Mouse (Mus musculus): ENCODE results near the gene Git2. TPM values are rescaled to one million over a fixed set of nuclear protein-coding genes. Genes with fewer than 3 reads are reported as not detected.

Git2 gene
- total RNA-seq, 2 experiments from 2014 or later, result 56.2 to 59.5 TPM

DNA sequence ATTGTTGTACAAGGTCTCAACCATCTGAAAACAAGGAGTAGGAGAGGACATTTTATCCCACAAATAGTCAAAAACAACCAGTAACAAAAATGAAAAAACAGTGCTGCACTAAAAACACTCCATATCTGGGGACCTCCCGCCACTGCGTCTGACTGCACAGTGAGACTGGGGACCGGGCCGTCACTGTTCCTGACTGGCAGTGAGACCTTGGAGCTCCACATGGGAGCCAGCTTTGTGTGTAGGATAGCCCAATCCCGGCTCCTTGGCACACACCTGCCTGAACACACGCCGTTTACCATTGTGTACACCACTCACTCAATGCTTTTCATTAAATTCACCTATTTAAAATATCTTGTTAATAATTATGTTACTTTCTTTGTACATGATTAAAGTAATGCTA, 8.1 kb downstream of the Git2 start:
- DNase-seq (ENCODE audit: low spot score in 2 of 2), result no peak

DNA sequence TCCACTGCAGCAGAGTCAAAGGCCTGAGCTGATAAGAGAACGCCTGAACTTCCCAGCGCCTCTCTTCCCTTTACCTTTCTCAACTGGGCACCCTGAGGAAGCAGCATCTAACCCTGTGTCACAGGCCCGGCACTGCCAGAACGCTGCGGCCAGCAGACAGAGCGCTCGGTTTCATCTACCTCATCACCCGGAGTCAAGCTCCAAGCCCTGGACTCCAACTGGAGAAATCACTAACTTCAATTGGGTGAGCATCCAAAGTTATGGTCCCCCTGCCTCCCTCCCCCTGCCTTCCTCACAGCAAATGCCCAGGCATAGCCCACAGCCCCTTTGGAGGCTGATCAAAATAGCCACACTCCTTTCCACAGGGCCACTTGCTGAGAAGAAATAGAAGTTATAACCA, 8.6 kb downstream of the Git2 start:
- DNase-seq (ENCODE audit: low spot score in 2 of 2), result no peak

DNA sequence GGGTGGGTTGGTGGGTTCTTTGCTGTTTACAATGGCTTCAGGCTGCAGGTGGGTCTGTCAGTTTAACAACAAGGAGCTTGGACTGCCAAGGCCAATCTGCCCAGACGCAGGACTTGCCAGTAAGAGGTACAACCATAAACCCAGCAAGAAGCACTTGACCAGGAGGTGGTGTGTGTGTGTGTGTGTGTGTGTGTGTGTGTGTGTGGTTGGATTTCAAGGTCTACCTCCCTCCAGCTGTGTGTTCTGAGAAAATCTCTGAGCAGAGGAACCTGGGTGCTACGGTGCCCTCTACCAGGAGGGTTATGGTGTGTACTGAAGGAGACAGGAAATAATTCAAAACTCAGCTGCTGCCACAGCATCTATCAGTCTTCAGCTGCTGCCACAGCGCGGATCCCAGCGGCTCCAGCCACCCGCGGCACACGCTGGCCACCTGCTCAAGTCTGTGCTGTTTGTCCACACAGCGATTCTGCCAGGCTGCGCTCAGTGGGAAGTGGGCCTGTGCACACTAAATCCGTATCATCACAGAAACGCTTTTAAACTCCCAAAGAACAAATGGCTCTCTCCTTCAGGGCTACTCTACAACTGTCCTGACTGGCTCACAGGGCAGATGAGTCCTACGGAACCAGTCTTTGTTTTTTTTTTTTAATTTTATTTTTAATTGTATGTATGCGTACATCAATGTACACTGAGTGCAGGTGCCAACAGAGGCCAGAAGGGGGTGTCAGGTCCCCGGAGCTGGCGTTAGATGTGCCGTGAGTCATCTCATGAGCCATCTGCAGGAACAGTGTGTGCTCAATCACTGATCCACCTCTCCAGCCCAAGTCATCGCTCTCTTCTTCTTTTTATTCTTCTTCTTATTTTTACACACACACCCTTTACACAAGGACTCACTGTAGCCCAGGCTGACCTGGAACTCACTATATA, 10.2 kb downstream of the Git2 start:
- DNase-seq (ENCODE audit: low spot score in 2 of 2), result no peak

DNA sequence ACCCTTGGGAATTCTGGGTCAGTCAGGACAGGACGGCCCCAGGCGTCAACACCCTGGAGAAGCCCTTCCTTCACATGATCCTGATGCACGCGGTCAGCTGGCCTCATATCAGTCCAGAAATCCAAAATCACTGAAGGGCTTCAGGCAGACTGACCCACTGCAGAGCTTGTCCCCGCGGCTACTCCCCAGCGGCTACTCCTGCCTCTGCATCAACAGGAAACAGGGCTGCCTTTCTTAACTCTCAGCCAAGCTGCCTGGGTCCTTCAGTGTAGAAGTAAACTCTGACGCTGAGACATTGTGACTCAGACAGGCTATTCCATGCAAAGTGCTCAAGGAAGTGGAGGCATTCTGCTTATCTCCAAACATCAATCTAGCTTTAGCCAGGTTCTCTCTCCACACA, 13.3 kb downstream of the Git2 start:
- no peak for DNase-seq (ENCODE audit: low spot score in 2 of 2)

DNA sequence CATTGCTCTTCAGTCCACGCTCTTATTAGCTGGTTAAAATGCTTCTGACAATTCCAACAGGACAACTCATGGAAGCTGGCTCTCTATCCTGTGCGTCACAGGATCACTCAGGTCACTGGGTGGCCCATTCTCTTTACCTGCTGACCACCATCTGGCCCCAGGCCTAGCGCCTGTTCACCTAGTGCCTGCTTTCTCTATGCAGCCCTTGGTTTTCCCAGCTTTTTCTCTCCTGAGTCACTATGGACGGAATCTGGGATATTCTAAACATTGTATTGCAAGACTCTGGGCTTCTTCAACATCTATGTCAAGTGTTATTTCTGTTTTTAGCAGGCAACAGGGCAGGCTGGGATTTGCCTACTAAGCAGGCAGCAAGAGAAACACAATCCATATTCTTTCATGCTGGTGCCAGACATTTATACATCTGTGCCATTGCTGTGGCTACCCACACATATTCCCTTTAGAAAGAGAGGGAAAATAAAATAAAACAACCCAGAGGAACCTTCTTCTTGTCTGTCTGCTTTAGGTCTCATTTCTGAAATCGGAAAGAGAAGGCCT, 15.7 kb downstream of the Git2 start:
- DNase-seq (ENCODE audit: low spot score in 2 of 2), result no peak

DNA sequence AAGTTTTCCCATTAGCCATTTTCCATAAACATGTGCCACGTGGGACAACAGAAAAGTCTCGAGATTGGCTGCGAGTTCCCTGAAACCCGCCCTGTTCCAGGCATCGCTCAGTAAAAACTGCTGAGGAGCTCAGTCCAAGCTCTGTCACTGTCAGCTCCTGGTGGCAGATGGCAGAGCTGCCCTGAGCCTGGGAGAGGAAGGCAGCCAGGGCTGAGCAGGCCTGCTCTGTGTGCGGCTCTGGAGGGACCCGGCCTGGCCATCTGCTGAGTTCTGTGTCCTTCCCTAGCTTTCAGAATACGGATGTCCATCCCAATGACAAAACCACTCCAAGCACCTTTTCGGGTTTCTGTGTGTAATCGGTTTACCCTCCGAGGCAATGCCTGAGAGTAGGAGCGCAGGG, 21.9 kb downstream of the Git2 start:
- no peak for DNase-seq (ENCODE audit: low spot score in 2 of 2)

DNA sequence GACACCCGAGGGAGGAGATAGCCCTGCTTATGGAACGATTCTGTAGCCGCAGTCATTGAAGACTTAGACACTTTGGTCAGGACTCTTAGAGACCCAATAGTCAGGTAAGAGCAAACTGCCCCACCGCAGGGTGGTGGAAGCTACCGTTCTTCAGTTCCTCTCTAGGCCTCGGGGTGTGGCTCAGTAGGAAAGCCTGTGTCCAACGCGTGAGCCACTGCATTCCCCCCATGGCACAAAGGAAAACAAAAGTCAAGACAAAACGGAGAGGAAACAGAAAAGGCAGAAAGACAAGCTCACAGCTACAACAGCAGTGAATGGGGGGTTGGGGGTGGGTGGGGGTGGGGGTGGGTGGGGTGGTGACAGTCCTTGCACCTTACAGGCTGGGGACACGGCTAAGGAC, 22.9 kb downstream of the Git2 start:
- DNase-seq (ENCODE audit: low spot score in 2 of 2), result no peak

DNA sequence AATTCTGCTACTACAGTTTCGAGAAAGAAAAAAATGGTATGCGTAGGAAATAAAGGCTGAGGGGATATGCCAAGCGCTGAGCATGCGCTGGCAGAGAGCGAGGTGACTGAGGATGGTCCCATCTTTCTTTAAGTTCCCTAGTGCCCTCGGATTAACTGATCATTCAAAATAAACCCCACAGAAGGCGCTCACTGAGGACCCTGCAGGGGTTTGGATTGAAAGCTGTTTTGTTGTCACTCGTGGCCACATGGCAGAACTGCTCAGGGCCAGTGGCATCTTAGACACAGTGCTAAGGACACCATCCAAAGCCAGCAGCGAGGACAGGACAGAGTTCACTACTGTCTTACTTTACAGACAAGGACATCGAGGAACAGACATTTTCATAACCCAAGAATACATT, 25.0 kb downstream of the Git2 start:
- no peak for DNase-seq (ENCODE audit: low spot score in 2 of 2)

DNA sequence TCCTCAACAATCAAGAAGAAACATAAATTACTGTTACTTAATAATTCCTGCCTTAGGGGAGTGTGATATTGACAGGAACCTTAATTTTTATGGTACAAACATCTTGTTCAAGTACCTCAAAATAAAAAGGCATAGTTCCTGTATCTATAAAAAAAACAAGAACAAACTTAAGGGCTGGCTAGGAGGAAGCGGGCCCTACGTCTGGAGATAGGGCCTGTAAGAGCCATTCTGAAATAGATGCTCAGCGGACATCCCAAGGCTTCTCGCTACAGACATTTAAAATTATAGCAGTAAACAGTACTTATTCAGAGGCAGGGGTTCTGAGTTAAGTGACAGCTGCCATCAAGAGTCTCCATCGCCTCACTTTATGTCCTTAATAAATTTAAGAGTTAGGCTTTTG, 27.8 kb downstream of the Git2 start:
- DNase-seq (ENCODE audit: low spot score in 2 of 2), result no peak

DNA sequence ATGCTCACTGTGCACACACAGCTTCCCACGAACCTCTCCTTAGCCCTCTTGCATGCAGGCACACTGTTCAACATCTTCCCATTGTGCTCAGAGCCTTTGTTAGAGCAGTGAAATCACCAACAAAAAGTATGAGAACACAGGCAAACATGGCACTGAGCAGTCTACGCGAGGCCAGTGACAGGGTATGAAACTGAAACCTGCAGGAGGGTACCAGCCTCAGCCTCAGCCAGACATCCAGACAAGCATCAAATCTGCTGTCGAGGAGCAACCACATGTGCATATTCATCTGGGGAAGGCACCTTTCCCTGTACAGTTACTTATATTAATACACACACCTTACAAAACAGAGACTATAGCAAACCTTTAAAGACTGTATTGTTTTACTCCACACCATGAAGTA, 28.4 kb downstream of the Git2 start:
- DNase-seq (ENCODE audit: low spot score in 2 of 2), result no peak

DNA sequence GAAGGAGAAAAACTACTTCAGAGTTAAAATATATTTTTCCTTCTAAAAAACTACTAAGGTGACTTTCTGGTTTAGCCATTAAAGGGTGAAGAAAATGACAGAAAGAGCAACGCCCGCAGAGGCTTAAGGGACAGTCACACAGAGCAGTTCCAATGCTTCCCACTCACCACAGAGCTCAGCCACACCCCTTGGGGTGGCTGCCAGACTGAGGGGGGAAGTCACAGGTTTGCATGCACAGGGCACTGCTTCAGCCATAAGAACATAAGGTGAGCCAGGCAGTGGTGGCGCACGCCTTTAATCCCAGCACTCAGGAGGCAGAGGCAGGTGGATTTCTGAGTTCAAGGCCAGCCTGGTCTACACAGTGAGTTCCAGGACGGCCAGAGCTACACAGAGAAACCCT, 29.7 kb downstream of the Git2 start:
- no peak for DNase-seq (ENCODE audit: low spot score in 2 of 2)

DNA sequence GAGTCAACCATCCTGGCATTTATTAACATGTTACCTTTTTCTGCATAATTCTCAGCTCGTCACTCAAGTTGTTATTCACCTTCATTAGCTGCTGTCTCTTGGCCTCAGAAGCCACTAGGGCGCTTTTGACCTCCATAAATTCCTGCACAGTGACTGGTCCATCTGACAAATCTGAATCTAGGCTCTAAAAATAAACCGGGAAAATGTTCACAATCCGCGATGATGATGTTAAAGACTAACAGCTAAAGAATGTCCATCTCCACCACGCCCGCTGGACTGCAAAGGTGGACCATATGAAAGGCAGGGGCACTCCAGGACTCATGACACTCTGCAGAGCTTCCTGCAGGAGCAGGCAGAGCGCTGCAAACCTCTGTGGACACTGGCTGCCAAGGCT, 31.6 kb downstream of the Git2 start:
- no peak for DNase-seq (ENCODE audit: low spot score in 2 of 2)

DNA sequence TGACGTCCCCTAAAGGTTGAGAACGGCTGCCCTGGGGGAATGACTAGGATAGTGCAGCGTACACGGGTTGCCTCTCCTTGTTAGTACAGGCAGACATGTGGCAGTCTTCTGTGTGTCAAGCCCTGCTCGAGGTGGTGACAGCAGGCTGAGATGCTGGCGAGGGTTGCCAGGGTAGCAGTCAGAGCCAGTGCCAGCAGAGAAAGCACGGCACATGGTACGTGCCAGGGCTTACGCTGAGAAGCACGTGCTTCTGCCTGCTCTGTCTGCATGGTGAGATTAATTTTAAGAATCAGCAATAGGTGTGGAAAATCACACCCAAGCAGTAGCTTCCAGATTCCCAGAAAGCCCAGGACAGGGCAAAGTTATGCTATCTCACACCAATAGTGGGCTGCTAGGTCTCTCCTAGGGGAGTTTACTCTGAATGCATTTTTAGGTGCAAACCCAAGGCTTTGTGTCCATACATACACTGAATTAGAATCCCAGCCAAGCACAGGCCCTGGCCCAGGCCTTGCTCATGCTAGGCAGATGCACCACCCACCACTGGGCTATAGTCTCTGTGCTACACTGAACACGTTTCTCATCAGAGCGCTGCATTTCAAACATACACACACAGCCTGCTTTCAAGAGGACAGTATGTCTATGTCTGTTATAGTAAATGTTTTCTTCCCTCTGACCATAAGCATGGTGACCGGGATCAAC, 32.2 kb downstream of the Git2 start:
- no peak for DNase-seq (ENCODE audit: low spot score in 2 of 2)

DNA sequence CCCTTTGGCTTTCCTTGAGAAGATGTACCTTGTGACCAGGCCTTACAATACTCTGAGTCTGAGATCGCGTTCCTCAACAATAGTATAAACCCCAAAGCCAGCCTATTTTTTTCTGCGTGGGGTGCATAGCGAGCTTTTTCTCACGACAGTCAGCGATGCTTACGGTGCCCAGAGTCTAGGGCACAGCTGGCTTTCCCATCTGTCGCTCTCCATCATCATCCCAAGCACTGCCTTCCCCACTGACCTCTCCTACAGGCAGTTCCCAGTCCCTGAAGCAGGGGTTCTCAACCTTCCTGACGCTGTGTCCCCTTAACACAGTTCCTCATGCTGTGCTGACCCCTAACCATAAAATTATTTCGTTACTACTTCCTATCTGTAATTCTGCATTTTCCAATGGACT, 32.7 kb downstream of the Git2 start:
- DNase-seq (ENCODE audit: low spot score in 2 of 2), result no peak

DNA sequence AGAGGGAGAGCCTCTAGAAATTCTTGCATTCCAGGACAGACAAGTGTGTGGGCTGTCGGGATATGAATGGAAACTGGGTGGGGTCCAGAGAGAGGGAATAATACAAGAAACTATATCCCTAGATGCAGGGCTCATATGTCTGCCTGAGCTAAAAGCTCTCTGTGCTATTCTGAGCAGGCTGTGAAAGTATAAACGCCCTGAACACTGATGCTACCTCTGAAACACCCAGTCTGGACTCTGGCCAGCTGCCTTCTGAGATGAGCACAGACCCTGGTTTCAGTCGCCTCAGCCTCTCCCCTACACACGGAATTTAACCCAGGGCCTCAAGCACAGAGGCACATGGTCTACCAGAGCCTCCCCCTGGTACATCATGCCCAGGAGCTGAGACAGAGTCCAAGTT, 34.7 kb downstream of the Git2 start:
- no peak for DNase-seq (ENCODE audit: low spot score in 2 of 2)

DNA sequence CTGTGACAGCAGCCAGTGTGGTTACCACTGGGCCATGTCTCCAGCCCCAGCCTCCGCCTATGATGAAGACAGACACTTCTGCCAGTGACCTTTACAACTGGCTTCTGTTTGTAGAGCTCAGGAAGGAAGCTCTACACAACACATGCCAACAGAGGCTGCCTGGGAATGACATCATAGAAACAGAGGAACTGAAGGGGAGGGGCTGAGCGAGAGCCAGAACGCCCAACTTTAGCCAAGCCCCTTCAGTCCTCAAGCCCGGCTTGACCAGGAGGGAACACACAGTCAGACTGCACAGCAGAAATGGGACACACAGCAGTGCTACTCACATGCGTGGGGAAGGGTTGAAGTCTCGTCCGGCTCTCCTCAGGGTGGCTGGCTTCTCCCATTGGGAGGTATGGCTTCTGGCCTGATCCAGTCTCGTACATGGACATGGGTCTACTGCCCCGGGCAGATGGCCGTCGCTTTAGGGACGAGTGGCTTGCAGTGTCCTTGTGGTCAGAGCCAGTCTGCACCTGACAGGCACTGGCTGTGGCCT, 36.5 kb downstream of the Git2 start:
- no peak for DNase-seq (ENCODE audit: low spot score in 2 of 2)

DNA sequence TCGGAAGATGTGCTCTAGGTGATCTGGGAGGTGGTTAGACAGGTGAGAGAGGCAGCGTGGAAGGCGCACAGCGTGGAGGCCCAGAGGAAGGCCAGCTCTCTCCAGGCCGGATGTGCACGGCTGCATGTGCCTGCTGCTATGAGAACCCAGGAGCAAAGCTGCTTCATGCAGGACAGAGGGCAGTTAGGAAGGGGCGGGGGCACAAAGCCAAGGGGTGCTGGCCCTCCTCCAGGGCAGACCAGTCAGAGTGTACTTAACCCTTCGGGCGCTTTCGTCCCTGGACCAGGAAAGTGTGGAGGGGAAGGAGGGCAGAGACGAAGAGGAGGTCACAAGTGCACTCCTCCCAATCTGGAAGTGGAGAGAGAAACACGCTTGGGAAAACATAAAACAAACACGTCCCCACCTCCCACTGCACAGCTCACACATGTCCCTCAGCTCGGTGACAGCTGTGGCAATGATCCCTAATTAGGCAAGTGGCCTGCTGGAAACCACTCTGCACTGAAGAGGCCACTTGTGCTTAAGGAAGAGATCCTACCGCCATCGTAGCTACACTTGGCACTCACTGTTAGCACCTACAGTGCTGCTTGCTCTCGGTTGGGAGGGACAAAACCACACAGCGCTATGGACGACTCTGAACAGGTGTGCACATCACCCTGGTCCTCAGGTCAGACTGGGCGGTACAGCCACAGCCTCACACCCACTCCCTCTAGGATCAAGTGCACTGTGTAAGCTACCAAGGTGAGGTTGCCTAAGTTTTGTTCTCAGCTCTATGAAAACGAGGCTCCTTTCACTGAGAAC, 38.0 kb downstream of the Git2 start:
- DNase-seq (ENCODE audit: low spot score in 2 of 2), result no peak

DNA sequence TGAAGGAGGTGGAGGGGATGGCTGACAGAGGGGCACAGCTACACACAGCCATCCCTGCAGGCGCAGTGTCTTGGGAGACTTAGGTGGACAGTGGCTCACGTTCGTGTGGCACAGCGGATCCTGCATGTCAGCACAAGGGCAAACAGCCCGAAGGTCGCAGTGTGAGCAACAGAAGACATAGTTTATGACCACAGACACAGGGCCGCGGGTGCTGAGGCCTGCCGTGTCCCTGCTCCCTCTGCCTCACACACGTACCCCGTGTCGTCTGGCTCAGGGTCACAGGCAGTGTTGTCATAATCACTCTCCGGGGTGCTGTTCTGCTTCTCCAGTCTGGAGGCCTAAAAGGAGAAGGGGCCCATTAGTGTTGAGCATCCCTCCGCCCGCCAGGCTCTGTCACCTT, 41.7 kb downstream of the Git2 start:
- peak in 1 of 2 experiments; percentile 36 for DNase-seq (ENCODE audit: low spot score in 2 of 2)

DNA sequence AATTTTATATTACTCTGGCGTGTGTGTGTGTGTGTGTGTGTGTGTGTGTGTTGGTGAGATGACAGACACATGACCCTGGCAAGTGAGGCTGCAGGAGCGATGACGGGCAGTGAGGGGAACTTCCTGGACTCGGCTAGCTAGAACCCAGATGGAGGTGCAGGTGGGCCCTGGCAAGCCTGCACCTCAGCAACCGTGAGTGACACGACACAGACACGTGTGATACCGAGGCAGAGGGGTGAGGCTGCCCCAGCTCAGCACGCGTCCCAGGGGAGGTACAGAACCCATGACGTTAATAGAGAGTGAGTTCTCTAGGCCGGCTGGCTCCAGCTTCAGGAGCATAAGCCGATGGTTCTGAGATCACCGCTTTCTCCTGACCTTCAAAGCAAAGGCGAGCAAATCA, 43.3 kb downstream of the Git2 start:
- no peak for DNase-seq (ENCODE audit: low spot score in 2 of 2)

DNA sequence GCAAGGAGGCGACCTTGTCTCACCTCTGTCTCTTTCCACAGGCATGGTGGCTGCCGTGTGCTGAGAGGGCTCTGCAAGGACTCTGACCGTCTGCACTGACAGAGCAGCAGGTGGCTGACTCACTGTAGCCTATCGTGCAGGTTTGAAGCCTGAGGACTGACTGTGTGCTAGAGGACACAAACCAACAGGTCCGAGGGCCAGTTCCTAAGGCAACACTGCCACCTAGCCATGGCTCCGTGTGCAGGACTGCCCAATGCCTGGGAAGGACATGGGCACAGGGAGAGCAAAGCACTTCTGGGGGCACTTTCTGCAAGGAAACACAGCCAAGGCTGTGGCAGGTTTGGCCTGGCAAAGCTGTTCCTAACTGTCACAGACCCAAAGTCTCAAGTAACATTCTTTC, 43.8 kb downstream of the Git2 start:
- no peak for DNase-seq (ENCODE audit: low spot score in 2 of 2)

DNA sequence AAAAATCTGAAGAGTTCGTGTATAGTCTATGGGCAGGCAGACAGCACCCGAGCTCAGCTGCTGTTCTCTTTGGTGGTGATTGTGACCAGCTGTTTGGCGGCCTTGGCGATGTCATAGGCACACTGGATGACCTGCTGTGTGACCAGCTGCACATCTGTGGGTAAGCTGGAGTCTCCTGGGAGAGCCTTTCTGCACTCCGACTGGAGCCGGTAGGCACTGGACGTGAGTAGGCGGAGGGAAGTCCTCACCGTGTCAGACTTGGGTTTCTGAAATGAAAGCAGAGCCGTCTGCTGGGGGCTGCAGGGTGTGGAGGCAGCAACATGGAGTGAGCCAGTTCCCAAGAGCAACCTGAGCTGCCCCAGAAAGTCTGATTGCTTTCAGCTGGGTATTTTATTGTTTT, 45.2 kb downstream of the Git2 start:
- DNase-seq (ENCODE audit: low spot score in 2 of 2), result no peak
